Mouse (Mus musculus) forebrain, embryonic 12.5 days (tissue): ENCODE results near the gene Aqp1. TPM values are rescaled to one million over a fixed set of nuclear protein-coding genes. Genes with fewer than 3 reads are reported as not detected.

Source experiments
- ATAC-seq: fragments of 200-750 bp; cut with Nextera tagmentation; 2 replicates; pipeline ENCODE4 v1.8.0; 2017; ENCODE audit warnings: moderate TSS enrichment; ENCODE audit not compliant: low FRiP score
- H3K27ac ChIP-seq: fragments of 300-500 bp; sonication (generic); 2 replicates; pipeline ENCODE4 v1.5.1; 2016; ENCODE audit warnings: mild to moderate bottlenecking
- H3K27me3 ChIP-seq: fragments of 300-500 bp; sonication (generic); 2 replicates; pipeline ENCODE4 v1.6.1; 2016; ENCODE audit warnings: mild to moderate bottlenecking
- H3K36me3 ChIP-seq: fragments of 300-500 bp; sonication (generic); replicated peaks from 2 replicates; pipeline ENCODE4 v1.6.1; 2016; ENCODE audit warnings: mild to moderate bottlenecking
- H3K4me1 ChIP-seq: fragments of 300-500 bp; sonication (generic); 2 replicates; pipeline ENCODE4 v1.6.1; 2016
- H3K4me2 ChIP-seq: fragments of 300-500 bp; sonication (generic); 2 replicates; pipeline ENCODE4 v1.6.1; 2016; ENCODE audit warnings: mild to moderate bottlenecking, moderate library complexity
- H3K4me3 ChIP-seq: fragments of 300-500 bp; sonication (generic); replicated peaks from 2 replicates; pipeline ENCODE4 v1.5.1; 2016; ENCODE audit warnings: mild to moderate bottlenecking
- H3K9ac ChIP-seq: fragments of 300-500 bp; sonication (generic); 2 replicates; pipeline ENCODE4 v1.6.1; 2016; ENCODE audit warnings: mild to moderate bottlenecking
- H3K9me3 ChIP-seq: fragments of 300-500 bp; sonication (generic); 2 replicates; pipeline ENCODE4 v1.6.1; 2016
- WGBS: fragments of 180-500 bp; shearing (Covaris S2); methylation state at CpG from one replicate; pipeline ENCODE4 v1.1.7; 2016; 5-methylcytosine and 5-hydroxymethylcytosine counted together
- polyA plus RNA-seq: library from polyadenylated mRNA; unstranded; fragments of >200 nt; fragmentation: Nextera tagmentation; extraction: Ambion mirVana; gene quantifications from 2 replicates; pipeline ENCODE4 v1.2.1, GENCODE M21; 2016

The Aqp1 gene
- polyA plus RNA-seq, 1 experiment from 2014 or later = 4.9 TPM

- no peak for ATAC-seq
- Histone ChIP-seq H3K27me3 (no peaks in the 10 kb centered on the region), H3K9me3 (0 out of 2 replicates have a peak, but pooled peaks cover 5% of the 10 kb centered on the region), H3K27ac (no peak overlapping the region), H3K4me1 (no peaks in the 10 kb centered on the region), H3K36me3 (no peaks in the 10 kb centered on the region), H3K9ac (no peak overlapping the region), H3K4me3 (no peak overlapping the region), H3K4me2 (no peak overlapping the region)
- 89% methylated on average over 6 of the region's 6 CpGs for WGBS
Observed at GRCm38 (mm10) chr6:55350383-55350952, 14.2 kb downstream of the Aqp1 start.

- Histone ChIP-seq H3K9me3 (0 out of 2 replicates have a peak, but pooled peaks cover 5% of the 10 kb centered on the region), H3K36me3 (no peaks in the 10 kb centered on the region), H3K27me3 (no peaks in the 10 kb centered on the region), H3K9ac (no peak overlapping the region), H3K4me3 (no peak overlapping the region), H3K4me2 (no peak overlapping the region), H3K27ac (no peak overlapping the region), H3K4me1 (no peaks in the 10 kb centered on the region)
- WGBS = 80% methylated on average over 7 of the region's 7 CpGs
- ATAC-seq = no peak
Observed at GRCm38 (mm10) chr6:55351712-55352111, 15.5 kb downstream of the Aqp1 start.

- no peaks in the 10 kb centered on the region for H3K27me3 ChIP-seq
- no peak overlapping the region for H3K9ac ChIP-seq
- H3K27ac ChIP-seq = no peak overlapping the region
- H3K36me3 ChIP-seq = no peaks in the 10 kb centered on the region
- 0 out of 2 replicates have a peak, but pooled peaks cover 5% of the 10 kb centered on the region for H3K9me3 ChIP-seq
- no peak overlapping the region for H3K4me3 ChIP-seq
- H3K4me1 ChIP-seq = peaks cover 10% of the 10 kb centered on the region; the same call in 1 of the 2 replicates
- WGBS = 85% methylated on average over 12 of the region's 12 CpGs
- H3K4me2 ChIP-seq = no peak overlapping the region
- ATAC-seq = no peak
Observed at GRCm38 (mm10) chr6:55353711-55354445, 17.6 kb downstream of the Aqp1 start.

- 68% methylated on average over 4 of the region's 4 CpGs for WGBS
- H3K27me3 ChIP-seq = no peaks in the 10 kb centered on the region
- H3K4me1 ChIP-seq = peaks cover 10% of the 10 kb centered on the region; the same call in 1 of the 2 replicates
- H3K9me3 ChIP-seq = 0 out of 2 replicates have a peak, but pooled peaks cover 5% of the 10 kb centered on the region
- no peak overlapping the region for H3K4me3 ChIP-seq
- no peaks in the 10 kb centered on the region for H3K36me3 ChIP-seq
- no peak overlapping the region for H3K4me2 ChIP-seq
- H3K9ac ChIP-seq = no peak overlapping the region
- ATAC-seq = no peak
- no peak overlapping the region for H3K27ac ChIP-seq
Observed at GRCm38 (mm10) chr6:55354456-55355117, 18.4 kb downstream of the Aqp1 start.

- Histone ChIP-seq H3K4me3 (no peak overlapping the region), H3K9ac (no peak overlapping the region), H3K9me3 (no peaks in the 10 kb centered on the region), H3K4me1 (peaks cover 10% of the 10 kb centered on the region; the same call in 1 of the 2 replicates), H3K27ac (no peak overlapping the region), H3K27me3 (no peaks in the 10 kb centered on the region), H3K4me2 (no peak overlapping the region), H3K36me3 (no peaks in the 10 kb centered on the region)
- 90% methylated on average over 7 of the region's 7 CpGs for WGBS
- no peak for ATAC-seq
Observed at GRCm38 (mm10) chr6:55355575-55355974, 19.3 kb downstream of the Aqp1 start.

- Histone ChIP-seq H3K36me3 (no peaks in the 10 kb centered on the region), H3K4me2 (no peak overlapping the region), H3K27ac (no peak overlapping the region), H3K4me3 (no peak overlapping the region), H3K9ac (no peak overlapping the region), H3K27me3 (no peaks in the 10 kb centered on the region), H3K9me3 (no peaks in the 10 kb centered on the region), H3K4me1 (peaks cover 10% of the 10 kb centered on the region; the same call in 1 of the 2 replicates)
- WGBS = 68% methylated on average over 5 of the region's 5 CpGs
- ATAC-seq = no peak
Observed at GRCm38 (mm10) chr6:55356017-55356703, 19.9 kb downstream of the Aqp1 start.

GRCm38 (mm10) chr6:55356976-55357635 lies 20.9 kb downstream of the Aqp1 start:
- H3K36me3 ChIP-seq = no peaks in the 10 kb centered on the region
- no peak overlapping the region for H3K9ac ChIP-seq
- no peak overlapping the region for H3K4me2 ChIP-seq
- H3K4me1 ChIP-seq = peaks cover 10% of the 10 kb centered on the region; the same call in 1 of the 2 replicates
- no peak overlapping the region for H3K4me3 ChIP-seq
- 0 out of 2 replicates have a peak overlapping the region, but pooled peaks have one; percentile 3 for H3K27ac ChIP-seq
- no peaks in the 10 kb centered on the region for H3K27me3 ChIP-seq
- ATAC-seq = no peak
- 69% methylated on average over 5 of the region's 5 CpGs for WGBS
- H3K9me3 ChIP-seq = no peaks in the 10 kb centered on the region

GRCm38 (mm10) chr6:55357636-55358031 lies 21.4 kb downstream of the Aqp1 start:
- H3K9ac ChIP-seq = no peak overlapping the region
- ATAC-seq = no peak
- H3K9me3 ChIP-seq = no peaks in the 10 kb centered on the region
- 0 out of 2 replicates have a peak overlapping the region, but pooled peaks have one; percentile 3 for H3K27ac ChIP-seq
- H3K4me1 ChIP-seq = peaks cover 10% of the 10 kb centered on the region; the same call in 1 of the 2 replicates
- no peak overlapping the region for H3K4me2 ChIP-seq
- H3K27me3 ChIP-seq = no peaks in the 10 kb centered on the region
- WGBS = 46% methylated on average over 6 of the region's 6 CpGs
- no peaks in the 10 kb centered on the region for H3K36me3 ChIP-seq
- no peak overlapping the region for H3K4me3 ChIP-seq

- H3K9ac ChIP-seq = no peak overlapping the region
- no peak overlapping the region for H3K27ac ChIP-seq
- ATAC-seq = peak; percentile 36; the same call in 1 of the 2 replicates
- H3K36me3 ChIP-seq = no peaks in the 10 kb centered on the region
- H3K27me3 ChIP-seq = no peaks in the 10 kb centered on the region
- peaks cover 10% of the 10 kb centered on the region; the same call in 1 of the 2 replicates for H3K4me1 ChIP-seq
- H3K4me3 ChIP-seq = no peak overlapping the region
- no peak overlapping the region for H3K4me2 ChIP-seq
- no peaks in the 10 kb centered on the region for H3K9me3 ChIP-seq
- 23% methylated on average over 2 of the region's 2 CpGs for WGBS
Observed at GRCm38 (mm10) chr6:55358731-55359143, 22.5 kb downstream of the Aqp1 start.

GRCm38 (mm10) chr6:55362663-55363062 lies 26.4 kb downstream of the Aqp1 start:
- H3K27ac ChIP-seq = no peak overlapping the region
- no peaks in the 10 kb centered on the region for H3K9me3 ChIP-seq
- H3K4me3 ChIP-seq = no peak overlapping the region
- no peak for ATAC-seq
- peaks cover 2% of the 10 kb centered on the region; the same call in 1 of the 2 replicates for H3K4me1 ChIP-seq
- 91% methylated on average over 1 of the region's 1 CpGs for WGBS
- no peaks in the 10 kb centered on the region for H3K36me3 ChIP-seq
- no peaks in the 10 kb centered on the region for H3K27me3 ChIP-seq
- H3K4me2 ChIP-seq = no peak overlapping the region
- H3K9ac ChIP-seq = no peak overlapping the region

- H3K27me3 ChIP-seq = no peaks in the 10 kb centered on the region
- no peaks in the 10 kb centered on the region for H3K36me3 ChIP-seq
- H3K9me3 ChIP-seq = no peaks in the 10 kb centered on the region
- no peak overlapping the region for H3K4me3 ChIP-seq
- H3K27ac ChIP-seq = no peak overlapping the region
- ATAC-seq = no peak
- H3K4me2 ChIP-seq = no peak overlapping the region
- H3K9ac ChIP-seq = no peak overlapping the region
- H3K4me1 ChIP-seq = no peaks in the 10 kb centered on the region
Observed at GRCm38 (mm10) chr6:55367126-55367525, 30.9 kb downstream of the Aqp1 start.
